Mouse (Mus musculus): ENCODE data around the gene Hsf2.
"Not testable (repeated sequence)": the region's sequence is repeated elsewhere in the genome, so short reads cannot be mapped to it uniquely, and the experiment has no call there.

Gene Hsf2

GRCm38 (mm10) chr10:57485908-57486541 lies at the start of gene Hsf2:
TSS of gene Hsf2 (plus strand) at chr10:57486385.
- in situ Hi-C loops (cut with MboI), result no loop called here

- in situ Hi-C loops (cut with MboI), result no loop called here
Measured at GRCm38 (mm10) chr10:57437898-57438297, 48.3 kb upstream of the Hsf2 start.

GRCm38 (mm10) chr10:57441049-57441448 lies 45.1 kb upstream of the Hsf2 start:
- in situ Hi-C loops (cut with MboI), result no loop called here

GRCm38 (mm10) chr10:57444392-57444791 lies 41.8 kb upstream of the Hsf2 start:
- in situ Hi-C loops (cut with MboI), result no loop called here

GRCm38 (mm10) chr10:57445655-57446054 lies 40.5 kb upstream of the Hsf2 start:
- in situ Hi-C loops (cut with MboI), result no loop called here

GRCm38 (mm10) chr10:57447657-57448050 lies 38.5 kb upstream of the Hsf2 start:
- in situ Hi-C loops (cut with MboI), result no loop called here

GRCm38 (mm10) chr10:57448051-57448716 lies 38.0 kb upstream of the Hsf2 start:
- in situ Hi-C loops (cut with MboI), result no loop called here

- in situ Hi-C loops (cut with MboI), result not testable (repeated sequence)
Measured at GRCm38 (mm10) chr10:57463298-57463697, 22.9 kb upstream of the Hsf2 start.

GRCm38 (mm10) chr10:57465768-57466167 lies 20.4 kb upstream of the Hsf2 start:
- in situ Hi-C loops (cut with MboI), result no loop called here

- in situ Hi-C loops (cut with MboI), result no loop called here
Measured at GRCm38 (mm10) chr10:57477121-57477843, 8.9 kb upstream of the Hsf2 start.

- in situ Hi-C loops (cut with MboI), result no loop called here
Measured at GRCm38 (mm10) chr10:57481717-57482116, 4.5 kb upstream of the Hsf2 start.

- in situ Hi-C loops (cut with MboI), result no loop called here
Measured at GRCm38 (mm10) chr10:57484741-57485140, 1.4 kb upstream of the Hsf2 start.

GRCm38 (mm10) chr10:57486542-57487071 lies 422 bp downstream of the Hsf2 start:
- in situ Hi-C loops (cut with MboI), result no loop called here

GRCm38 (mm10) chr10:57487201-57487600 lies 1.0 kb downstream of the Hsf2 start:
- in situ Hi-C loops (cut with MboI), result no loop called here

- in situ Hi-C loops (cut with MboI), result no loop called here
Measured at GRCm38 (mm10) chr10:57488591-57488990, 2.4 kb downstream of the Hsf2 start.

GRCm38 (mm10) chr10:57492050-57492449 lies 5.9 kb downstream of the Hsf2 start:
- in situ Hi-C loops (cut with MboI), result no loop called here

GRCm38 (mm10) chr10:57499414-57500156 lies 13.4 kb downstream of the Hsf2 start:
- in situ Hi-C loops (cut with MboI), result no loop called here

GRCm38 (mm10) chr10:57514616-57515015 lies 28.4 kb downstream of the Hsf2 start:
- in situ Hi-C loops (cut with MboI), result no loop called here

GRCm38 (mm10) chr10:57515278-57515677 lies 29.1 kb downstream of the Hsf2 start:
- in situ Hi-C loops (cut with MboI), result no loop called here

- in situ Hi-C loops (cut with MboI), result no loop called here
Measured at GRCm38 (mm10) chr10:57526469-57526868, 40.3 kb downstream of the Hsf2 start.

GRCm38 (mm10) chr10:57531076-57531475 lies 44.9 kb downstream of the Hsf2 start:
- in situ Hi-C loops (cut with MboI), result no loop called here

GRCm38 (mm10) chr10:57531616-57532217 lies 45.5 kb downstream of the Hsf2 start:
- in situ Hi-C loops (cut with MboI), result no loop called here

All from mature B cell (primary cell).